Mouse (Mus musculus) heart, embryonic 14.5 days (tissue): Measurements from ENCODE around the gene Slit3. TPM values are rescaled to one million over a fixed set of nuclear protein-coding genes. Genes with fewer than 3 reads are reported as not detected.

ENCODE experiments used
- ATAC-seq: fragments of 200-750 bp; cut with Nextera tagmentation; 2 replicates; pipeline ENCODE4 v1.8.0; 2017; ENCODE audit warnings: low read depth, moderate TSS enrichment; ENCODE audit not compliant: insufficient number of reproducible peaks, insufficient read depth, low FRiP score
- H3K27ac ChIP-seq, 2 experiments: fragments of 200-500 bp in 1 of 2; fragments of 300-500 bp in 1 of 2; sonication (generic) in 1 of 2; replicated peaks in 1 of 2; 2 replicates each; pipeline ENCODE4 v1.5.1; 2012 to 2014; ENCODE audit warnings: low read depth in 2 of 2, low read length in 2 of 2, control low read depth in 1 of 2, mild to moderate bottlenecking in 1 of 2, mixed read lengths in 1 of 2; ENCODE audit not compliant: control insufficient read depth in 1 of 2, insufficient read depth in 1 of 2
- H3K27me3 ChIP-seq: fragments of 300-500 bp; sonication (generic); 2 replicates; pipeline ENCODE4 v1.6.1; 2014; ENCODE audit warnings: mild to moderate bottlenecking, low read length, control low read depth; ENCODE audit not compliant: control insufficient read depth, insufficient read depth
- H3K36me3 ChIP-seq: fragments of 300-500 bp; sonication (generic); 2 replicates; pipeline ENCODE4 v1.6.1; 2014; ENCODE audit warnings: mild to moderate bottlenecking, control low read depth, low read length, mixed read lengths; ENCODE audit not compliant: control insufficient read depth, insufficient read depth
- H3K4me1 ChIP-seq, 2 experiments: fragments of 200-500 bp in 1 of 2; fragments of 300-500 bp in 1 of 2; sonication (generic) in 1 of 2; 2 replicates each; pipeline ENCODE4 v1.6.1; 2012 to 2014; ENCODE audit warnings: low read length in 2 of 2, control low read depth in 1 of 2, mixed read lengths in 1 of 2; ENCODE audit not compliant: control insufficient read depth in 2 of 2, insufficient read depth in 2 of 2
- H3K4me2 ChIP-seq: fragments of 300-500 bp; sonication (generic); 2 replicates; pipeline ENCODE4 v1.6.1; 2014; ENCODE audit warnings: mild to moderate bottlenecking, low read length
- H3K4me3 ChIP-seq, 2 experiments: fragments of 200-500 bp in 1 of 2; fragments of 300-500 bp in 1 of 2; sonication (generic) in 1 of 2; 2 replicates each; pipeline ENCODE4 v1.5.1; 2012 to 2014; ENCODE audit warnings: low read length in 2 of 2, mild to moderate bottlenecking in 2 of 2, control low read depth in 1 of 2, low read depth in 1 of 2, moderate library complexity in 1 of 2; ENCODE audit not compliant: control insufficient read depth in 1 of 2, insufficient read depth in 1 of 2
- H3K9ac ChIP-seq: fragments of 300-500 bp; sonication (generic); 2 replicates; pipeline ENCODE4 v1.6.1; 2014; ENCODE audit warnings: mild to moderate bottlenecking, low read length
- H3K9me3 ChIP-seq: fragments of 300-500 bp; sonication (generic); 2 replicates; pipeline ENCODE4 v1.6.1; 2016; ENCODE audit warnings: low read length, control low read depth; ENCODE audit not compliant: control insufficient read depth
- WGBS: fragments of 180-500 bp; shearing (Covaris S2); extraction: QIAGEN DNeasy Blood & Tissue Kit; methylation state at CpG from one replicate; pipeline ENCODE4 v1.1.7; 2014; 5-methylcytosine and 5-hydroxymethylcytosine counted together
- polyA plus RNA-seq: library from polyadenylated mRNA; unstranded; fragments of >200 nt; fragmentation: Nextera tagmentation; extraction: Ambion mirVana; gene quantifications from 2 replicates; pipeline ENCODE4 v1.2.1, GENCODE M21; 2014

Gene Slit3
- polyA plus RNA-seq, 1 experiment from 2014 or later: 25.7 TPM

DNA sequence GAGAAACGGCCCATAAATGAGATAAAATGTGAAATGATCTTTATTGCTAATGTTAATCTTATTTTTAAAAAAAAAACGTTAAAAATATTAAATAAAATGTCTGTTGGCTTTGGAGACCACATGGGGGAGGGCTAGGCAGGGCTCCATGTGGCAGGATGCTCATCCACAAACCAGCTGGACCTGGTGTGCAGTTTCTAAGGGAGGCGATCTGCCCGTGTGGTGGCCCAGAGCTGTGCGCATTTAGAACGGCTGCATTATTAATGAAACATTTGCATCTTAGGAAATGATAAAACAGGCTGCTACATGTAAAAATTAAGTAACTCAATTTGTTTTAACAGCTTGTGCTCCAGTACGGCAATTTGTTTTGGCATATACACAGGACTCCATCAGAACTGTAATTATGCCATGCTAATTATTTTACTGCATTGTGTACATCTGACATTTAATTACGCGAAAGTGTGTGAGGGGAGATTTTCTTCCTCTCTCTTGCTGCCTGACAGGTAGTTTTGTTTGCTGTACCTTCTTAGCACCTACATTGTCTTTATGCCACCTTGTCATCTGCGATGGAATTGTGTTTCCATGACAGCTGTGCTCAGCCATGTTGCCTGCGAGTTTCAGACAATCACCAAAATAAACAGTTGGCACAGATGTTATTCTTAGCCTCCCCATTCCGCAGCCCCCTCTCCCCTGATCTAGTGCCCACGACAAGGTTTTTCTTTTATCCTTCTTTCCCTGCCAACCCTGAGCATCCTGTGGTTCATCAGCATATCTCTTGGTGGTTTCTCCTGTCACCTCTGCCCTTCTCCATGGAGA lies 165.8 kb downstream of the Slit3 start:
- Histone ChIP-seq H3K4me3 (no peak overlapping the region), H3K4me2 (no peak overlapping the region), H3K27me3 (no peaks in the 10 kb centered on the region), H3K9ac (no peak overlapping the region), H3K4me1 (peaks cover 22 to 23% of the 10 kb centered on the region in 2 experiments), H3K27ac (no peak overlapping the region), H3K9me3 (no peaks in the 10 kb centered on the region), H3K36me3 (no peaks in the 10 kb centered on the region)
- no peak for ATAC-seq
- WGBS: 81% methylated on average over 13 of the region's 13 CpGs

DNA sequence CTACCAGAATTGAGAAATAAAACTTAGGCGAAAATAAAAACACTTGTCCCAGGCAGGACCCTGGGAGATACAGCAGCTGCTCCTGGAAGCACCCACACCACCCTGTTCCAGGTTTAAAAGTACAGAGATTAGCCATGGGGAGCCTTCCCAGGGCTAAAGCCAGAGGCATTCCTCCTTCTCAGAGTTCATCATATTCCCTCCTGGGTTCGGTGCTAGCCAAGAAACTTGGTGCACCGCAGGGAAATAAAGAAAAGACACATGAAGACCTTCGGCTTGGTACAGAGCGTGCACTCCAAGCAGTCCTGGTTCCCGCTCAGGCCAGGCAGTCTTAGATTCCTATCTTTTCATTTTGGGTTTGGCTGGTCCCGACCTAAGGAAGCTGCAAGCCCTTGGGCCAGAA lies 167.0 kb downstream of the Slit3 start:
- no peaks in the 10 kb centered on the region for H3K9me3 ChIP-seq
- 84% methylated on average over 7 of the region's 7 CpGs for WGBS
- no peaks in the 10 kb centered on the region for H3K36me3 ChIP-seq
- no peaks in the 10 kb centered on the region for H3K27me3 ChIP-seq
- H3K4me3 ChIP-seq: no peak overlapping the region
- no peak overlapping the region for H3K9ac ChIP-seq
- no peak overlapping the region for H3K27ac ChIP-seq
- H3K4me2 ChIP-seq: no peak overlapping the region
- H3K4me1 ChIP-seq: peaks cover 22 to 23% of the 10 kb centered on the region in 2 experiments
- no peak for ATAC-seq

DNA sequence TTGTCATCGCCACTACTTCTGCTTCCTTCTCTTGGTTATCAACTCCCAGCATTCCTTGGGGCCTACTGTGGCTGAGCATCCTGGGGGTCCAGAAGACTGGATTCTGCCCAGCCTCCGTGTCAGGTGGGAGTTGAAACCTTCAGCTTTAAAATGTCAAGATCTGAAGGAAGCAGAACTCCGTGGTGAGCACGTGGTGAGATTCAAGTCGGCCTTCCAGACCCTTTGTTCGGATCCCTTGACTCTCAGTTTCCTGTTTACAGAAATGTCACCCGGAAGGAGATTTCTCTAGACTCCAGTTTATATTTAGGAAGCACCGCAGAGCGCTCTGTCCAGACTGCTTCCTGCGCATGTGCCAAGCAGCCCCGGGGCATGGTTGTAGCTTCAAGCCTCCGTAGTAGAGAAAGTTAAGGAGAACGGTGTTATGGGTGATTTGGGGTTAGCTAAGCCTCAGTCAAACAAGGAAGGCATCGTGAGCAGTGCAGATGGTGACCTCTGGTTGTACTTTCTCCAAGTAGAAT lies 167.8 kb downstream of the Slit3 start:
- no peak overlapping the region for H3K4me3 ChIP-seq
- H3K4me1 ChIP-seq: peaks cover 23% of the 10 kb centered on the region in 2 experiments
- no peak overlapping the region for H3K9ac ChIP-seq
- no peak for ATAC-seq
- WGBS: 60% methylated on average over 14 of the region's 14 CpGs
- H3K9me3 ChIP-seq: no peaks in the 10 kb centered on the region
- no peak overlapping the region for H3K27ac ChIP-seq
- H3K4me2 ChIP-seq: no peak overlapping the region
- no peaks in the 10 kb centered on the region for H3K36me3 ChIP-seq
- H3K27me3 ChIP-seq: no peaks in the 10 kb centered on the region

DNA sequence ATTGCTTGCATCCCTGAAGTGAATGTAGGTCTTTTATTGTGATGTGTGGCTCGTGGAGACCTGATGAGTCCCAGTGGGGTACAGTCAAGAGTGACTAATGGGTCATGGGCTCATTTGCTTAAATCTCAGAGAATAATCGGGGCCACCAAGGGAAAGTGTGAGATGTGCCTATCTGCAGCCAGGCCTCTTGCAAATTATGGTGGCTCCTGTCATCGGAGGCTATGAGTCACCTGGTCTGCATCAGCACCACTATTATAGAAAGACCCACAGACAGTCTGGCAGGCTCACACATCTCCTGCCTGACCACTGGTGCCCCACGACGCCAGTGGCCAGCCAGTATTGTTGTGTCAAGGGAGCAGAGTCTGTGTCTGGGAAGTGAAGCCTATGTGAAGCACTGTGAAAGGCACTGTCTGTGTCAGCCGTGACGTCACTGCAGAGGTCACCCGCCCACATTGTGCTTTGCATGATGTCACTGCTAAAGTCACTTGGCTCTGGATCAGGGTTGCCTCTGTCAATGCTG lies 171.3 kb downstream of the Slit3 start:
- Histone ChIP-seq H3K4me2 (no peak overlapping the region), H3K9ac (no peak overlapping the region), H3K9me3 (no peaks in the 10 kb centered on the region), H3K4me1 (peaks cover 26 to 33% of the 10 kb centered on the region in 2 experiments), H3K27me3 (no peaks in the 10 kb centered on the region), H3K4me3 (no peak overlapping the region), H3K36me3 (no peaks in the 10 kb centered on the region), H3K27ac (peak overlapping the region; percentile 7 to 83; a peak in 2 of 4 replicates)
- 53% methylated on average over 8 of the region's 8 CpGs for WGBS
- ATAC-seq: no peak

DNA sequence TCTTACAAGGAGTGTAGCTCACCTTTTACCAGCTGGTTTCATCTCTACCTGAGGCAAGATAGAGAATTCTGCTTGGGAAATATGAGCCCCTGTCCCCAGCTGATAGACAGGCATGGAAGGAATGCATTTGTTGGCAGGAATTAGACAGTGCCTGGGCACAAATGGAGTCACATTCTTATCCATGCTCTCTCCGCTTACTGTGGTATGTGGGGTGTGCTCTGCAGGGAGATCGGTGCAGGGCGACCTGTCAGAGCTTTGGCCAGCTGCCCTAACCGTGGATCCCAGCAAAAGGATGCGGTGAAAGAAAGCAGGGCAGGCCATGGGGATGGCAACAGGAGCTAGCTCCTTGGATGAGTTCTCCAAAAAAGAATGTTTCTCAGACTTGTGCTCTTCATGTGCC lies 172.2 kb downstream of the Slit3 start:
- no peak overlapping the region for H3K9ac ChIP-seq
- H3K27me3 ChIP-seq: no peaks in the 10 kb centered on the region
- H3K4me3 ChIP-seq: no peak overlapping the region
- H3K36me3 ChIP-seq: no peaks in the 10 kb centered on the region
- peak overlapping the region; percentile 9; the same call in 1 of the 2 replicates for H3K4me2 ChIP-seq
- WGBS: 11% methylated on average over 5 of the region's 5 CpGs
- ATAC-seq: peak; percentile 69
- no peaks in the 10 kb centered on the region for H3K9me3 ChIP-seq
- peaks cover 26 to 33% of the 10 kb centered on the region in 2 experiments for H3K4me1 ChIP-seq
- peak overlapping the region; percentile 70 to 83 for H3K27ac ChIP-seq

DNA sequence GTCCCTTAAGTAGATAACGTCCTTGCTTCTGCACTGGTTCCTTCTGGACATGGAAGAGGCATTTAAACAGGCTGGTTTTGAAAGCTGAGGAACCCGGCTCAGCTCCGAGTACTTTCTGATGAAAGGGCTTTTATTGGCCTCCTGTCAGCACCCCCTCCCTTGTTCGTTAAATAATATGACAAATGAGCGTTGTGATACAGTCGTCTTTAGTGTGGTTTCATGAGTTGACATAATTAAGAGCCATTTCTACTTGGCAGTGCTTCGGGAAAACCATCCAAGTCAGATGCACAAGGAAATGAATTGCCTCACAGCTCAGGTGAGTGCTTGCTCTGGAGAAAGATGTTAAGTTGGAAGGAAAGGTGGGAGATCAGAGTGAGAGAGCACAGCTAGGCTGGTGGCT lies 173.6 kb downstream of the Slit3 start:
- Histone ChIP-seq H3K27me3 (no peaks in the 10 kb centered on the region), H3K9ac (no peak overlapping the region), H3K27ac (no peak overlapping the region), H3K36me3 (no peaks in the 10 kb centered on the region), H3K9me3 (no peaks in the 10 kb centered on the region), H3K4me1 (peaks cover 21 to 33% of the 10 kb centered on the region in 2 experiments), H3K4me3 (no peak overlapping the region), H3K4me2 (no peak overlapping the region)
- WGBS: 57% methylated on average over 7 of the region's 7 CpGs
- ATAC-seq: no peak

DNA sequence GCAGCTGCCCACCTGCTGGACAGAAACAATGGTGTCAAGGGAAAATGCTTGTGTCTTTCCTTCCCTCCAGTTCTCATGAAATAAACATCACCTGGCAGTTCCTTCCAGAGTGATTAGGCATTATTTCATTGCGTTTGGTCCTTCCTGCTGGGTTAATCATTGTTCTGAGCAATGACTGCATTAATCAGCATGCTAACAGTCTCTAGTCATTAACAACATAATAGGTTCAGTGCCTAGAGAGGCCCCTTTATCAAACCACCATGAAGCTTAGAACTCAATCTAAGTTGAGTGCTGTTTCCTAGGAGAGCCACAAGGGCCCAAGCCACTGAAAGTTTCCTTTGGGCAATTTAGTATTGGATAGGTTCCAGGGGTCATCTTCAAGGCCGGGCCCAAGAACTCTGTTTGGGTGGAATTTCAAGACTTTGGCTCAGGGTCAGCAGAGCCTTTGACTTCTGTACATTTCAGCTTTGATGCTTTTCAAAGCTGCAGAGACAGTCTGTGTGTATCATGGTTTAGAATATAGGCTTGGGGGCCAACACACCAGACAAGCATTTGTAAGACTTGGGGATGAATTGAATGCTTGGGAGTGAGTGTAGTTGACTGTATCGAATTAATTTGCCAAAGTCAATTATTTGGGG lies 174.3 kb downstream of the Slit3 start:
- no peaks in the 10 kb centered on the region for H3K36me3 ChIP-seq
- H3K27me3 ChIP-seq: no peaks in the 10 kb centered on the region
- H3K4me3 ChIP-seq: no peak overlapping the region
- no peak overlapping the region for H3K4me2 ChIP-seq
- WGBS: 76% methylated on average over 3 of the region's 3 CpGs
- H3K4me1 ChIP-seq: peaks cover 21 to 33% of the 10 kb centered on the region in 2 experiments
- ATAC-seq: no peak
- no peak overlapping the region for H3K27ac ChIP-seq
- H3K9ac ChIP-seq: no peak overlapping the region
- no peaks in the 10 kb centered on the region for H3K9me3 ChIP-seq
